Mouse (Mus musculus): ENCODE data around the gene Atp9a. TPM values are rescaled to one million over a fixed set of nuclear protein-coding genes. Genes with fewer than 3 reads are reported as not detected.

Gene Atp9a
- polyA plus RNA-seq, 1 experiment, result 41.6 TPM

GRCm38 (mm10) chr2:168719742-168720141 lies 22.5 kb downstream of the Atp9a start:
- Histone ChIP-seq H3K4me3 (no peak overlapping the region), H3K79me2 (ENCODE audit: control insufficient read depth, insufficient read depth) (no peaks in the 10 kb centered on the region), H3ac (ENCODE audit: control insufficient read depth, insufficient read length) (no peak overlapping the region), H3K36me3 (ENCODE audit: control insufficient read depth, insufficient read depth) (no peaks in the 10 kb centered on the region), H3K27me3 (ENCODE audit: control insufficient read depth, insufficient read depth, insufficient read length) (peaks cover 4% of the 10 kb centered on the region), H3K4me2 (ENCODE audit: low read depth) (no peak overlapping the region)
- TF ChIP-seq POLR2A (IDR thresholded peaks at IDR 0.05; ENCODE audit: insufficient read length, low read depth), result no peak
- TF ChIP-seq POLR2AphosphoS2 (IDR thresholded peaks at IDR 0.05; ENCODE audit: insufficient read length, low read depth), result no peak
- no peak for TF ChIP-seq REST (IDR thresholded peaks at IDR 0.05; ENCODE audit: insufficient read depth, insufficient read length)
- no peak for TF ChIP-seq MYOD1 (IDR thresholded peaks at IDR 0.05; ENCODE audit: control insufficient read depth in 1 of 3, insufficient read length in 2 of 3, low read depth in 2 of 3)
- TF ChIP-seq USF1 (IDR thresholded peaks at IDR 0.05; ENCODE audit: low read depth), result no peak
- no peak for TF ChIP-seq MAX (IDR thresholded peaks at IDR 0.05; ENCODE audit: low read depth)
- TF ChIP-seq TCF3 (IDR thresholded peaks at IDR 0.05; ENCODE audit: insufficient read length, low read depth), result no peak
- TF ChIP-seq SRF (IDR thresholded peaks at IDR 0.05; ENCODE audit: control insufficient read depth, insufficient read length, low read depth), result no peak
- no peak for TF ChIP-seq CEBPB (IDR thresholded peaks at IDR 0.05; ENCODE audit: insufficient read depth, poor library complexity, severe bottlenecking)
- no peak for TF ChIP-seq TCF12 (IDR thresholded peaks at IDR 0.05; ENCODE audit: insufficient read depth, poor library complexity, severe bottlenecking)
- TF ChIP-seq MYOG (IDR thresholded peaks at IDR 0.05; ENCODE audit: control insufficient read depth in 1 of 3, insufficient read depth in 1 of 3, insufficient read length in 2 of 3, low read depth in 2 of 3), result no peak
- no peak for TF ChIP-seq E2F4 (IDR thresholded peaks at IDR 0.05; ENCODE audit: insufficient read depth)

DNA sequence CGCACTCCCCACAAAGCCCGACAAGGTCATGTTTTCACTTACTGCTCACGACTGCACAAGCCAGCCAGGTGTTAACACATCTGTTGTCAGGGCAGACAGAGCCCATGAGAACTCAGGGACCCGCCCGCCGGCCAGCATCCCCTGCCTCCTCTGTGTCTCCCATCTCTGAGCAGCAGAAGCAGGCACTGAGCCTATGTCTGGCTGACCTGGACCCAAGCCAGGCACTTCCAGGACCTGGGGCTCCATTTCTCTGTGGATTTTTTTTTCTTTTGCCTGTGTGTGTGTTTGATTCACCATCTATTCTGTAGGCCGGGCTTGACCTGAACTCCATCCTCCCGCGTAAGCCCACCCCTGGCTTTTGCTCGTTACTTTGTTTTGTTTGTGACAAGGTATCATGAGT lies 23.5 kb downstream of the Atp9a start:
- H3ac ChIP-seq (ENCODE audit: control insufficient read depth, insufficient read length), result no peak overlapping the region
- no peak for TF ChIP-seq CEBPB (IDR thresholded peaks at IDR 0.05; ENCODE audit: insufficient read depth, poor library complexity, severe bottlenecking)
- no peak for TF ChIP-seq POLR2AphosphoS2 (IDR thresholded peaks at IDR 0.05; ENCODE audit: insufficient read length, low read depth)
- no peak for TF ChIP-seq SRF (IDR thresholded peaks at IDR 0.05; ENCODE audit: control insufficient read depth, insufficient read length, low read depth)
- no peak for TF ChIP-seq MAX (IDR thresholded peaks at IDR 0.05; ENCODE audit: low read depth)
- no peak for TF ChIP-seq MYOD1 (IDR thresholded peaks at IDR 0.05; ENCODE audit: control insufficient read depth in 1 of 3, insufficient read length in 2 of 3, low read depth in 2 of 3)
- no peak for TF ChIP-seq TCF3 (IDR thresholded peaks at IDR 0.05; ENCODE audit: insufficient read length, low read depth)
- H3K27me3 ChIP-seq (ENCODE audit: control insufficient read depth, insufficient read depth, insufficient read length), result peaks cover 4% of the 10 kb centered on the region
- no peak overlapping the region for H3K4me3 ChIP-seq
- no peaks in the 10 kb centered on the region for H3K79me2 ChIP-seq (ENCODE audit: control insufficient read depth, insufficient read depth)
- H3K4me2 ChIP-seq (ENCODE audit: low read depth), result no peak overlapping the region
- H3K36me3 ChIP-seq (ENCODE audit: control insufficient read depth, insufficient read depth), result no peaks in the 10 kb centered on the region

- TF ChIP-seq TCF12 (IDR thresholded peaks at IDR 0.05; ENCODE audit: insufficient read depth, poor library complexity, severe bottlenecking) (no peak), POLR2A (IDR thresholded peaks at IDR 0.05; ENCODE audit: insufficient read length, low read depth) (no peak), REST (IDR thresholded peaks at IDR 0.05; ENCODE audit: insufficient read depth, insufficient read length) (no peak), USF1 (IDR thresholded peaks at IDR 0.05; ENCODE audit: low read depth) (no peak), MYOG (IDR thresholded peaks at IDR 0.05; ENCODE audit: control insufficient read depth in 1 of 3, insufficient read depth in 1 of 3, insufficient read length in 2 of 3, low read depth in 2 of 3) (no peak), TCF3 (IDR thresholded peaks at IDR 0.05; ENCODE audit: insufficient read length, low read depth) (no peak), MYOD1 (IDR thresholded peaks at IDR 0.05; ENCODE audit: control insufficient read depth in 1 of 3, insufficient read length in 2 of 3, low read depth in 2 of 3) (no peak), POLR2AphosphoS2 (IDR thresholded peaks at IDR 0.05; ENCODE audit: insufficient read length, low read depth) (no peak), CEBPB (IDR thresholded peaks at IDR 0.05; ENCODE audit: insufficient read depth, poor library complexity, severe bottlenecking) (no peak), E2F4 (IDR thresholded peaks at IDR 0.05; ENCODE audit: insufficient read depth) (no peak), MAX (IDR thresholded peaks at IDR 0.05; ENCODE audit: low read depth) (no peak)
- no peak overlapping the region for H3K4me3 ChIP-seq
Measured at GRCm38 (mm10) chr2:168718267-168718666, 23.9 kb downstream of the Atp9a start.

DNA sequence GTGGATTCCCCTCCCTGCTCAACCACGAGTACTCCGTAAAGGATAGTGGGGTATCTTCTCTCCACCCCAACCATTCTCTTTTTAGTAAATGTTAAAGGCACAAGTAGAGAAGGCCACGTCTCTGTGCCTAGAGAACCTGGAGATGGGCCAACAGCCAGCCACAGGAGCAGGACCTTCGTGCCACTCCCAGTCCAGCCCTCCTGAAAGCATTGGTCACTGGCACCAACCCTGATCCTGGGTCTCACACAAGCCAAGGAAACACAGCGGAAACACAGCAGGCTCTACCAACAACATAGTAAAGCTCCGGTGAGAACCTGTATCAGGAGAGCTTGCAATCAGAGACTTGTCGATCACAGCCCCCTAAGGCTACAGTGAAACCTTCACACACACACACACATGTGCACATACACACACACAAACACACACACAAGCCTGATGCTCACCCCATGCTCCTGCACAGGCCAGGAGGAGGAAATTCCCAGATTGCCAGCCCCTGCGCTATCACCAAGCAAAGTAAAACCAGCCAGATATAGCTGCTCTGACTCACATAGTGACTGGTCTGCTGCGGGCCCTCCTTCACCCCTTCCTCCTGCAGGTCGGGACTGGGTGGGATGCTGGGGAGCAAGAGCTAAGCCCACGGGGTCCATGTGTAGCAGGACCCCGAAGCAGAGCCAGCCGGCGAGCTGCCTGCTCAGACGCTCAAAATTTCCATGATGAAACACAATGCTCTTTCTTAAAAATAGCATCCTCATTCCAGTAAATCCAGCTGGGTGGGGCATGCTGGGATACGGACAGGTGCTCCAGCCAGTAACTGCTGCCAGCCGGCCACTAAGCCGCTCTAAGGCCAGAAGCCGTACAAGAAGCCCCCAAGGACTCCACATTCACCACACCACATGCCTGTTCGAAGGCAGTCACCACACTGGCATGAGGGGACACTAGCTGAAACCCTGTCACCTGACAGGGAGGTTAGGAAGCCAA lies 29.7 kb downstream of the Atp9a start:
- H3K36me3 ChIP-seq (ENCODE audit: control insufficient read depth, insufficient read depth), result no peaks in the 10 kb centered on the region
- H3K79me2 ChIP-seq (ENCODE audit: control insufficient read depth, insufficient read depth), result no peaks in the 10 kb centered on the region
- TF ChIP-seq TCF3 (IDR thresholded peaks at IDR 0.05; ENCODE audit: insufficient read length, low read depth) (no peak), POLR2AphosphoS2 (IDR thresholded peaks at IDR 0.05; ENCODE audit: insufficient read length, low read depth) (no peak), REST (IDR thresholded peaks at IDR 0.05; ENCODE audit: insufficient read depth, insufficient read length) (no peak), MYOD1 (IDR thresholded peaks at IDR 0.05; ENCODE audit: control insufficient read depth in 1 of 3, insufficient read length in 2 of 3, low read depth in 2 of 3) (peak in 1 of 3 experiments; percentile 72), TCF12 (IDR thresholded peaks at IDR 0.05; ENCODE audit: insufficient read depth, poor library complexity, severe bottlenecking) (no peak), MYOG (IDR thresholded peaks at IDR 0.05; ENCODE audit: control insufficient read depth in 1 of 3, insufficient read depth in 1 of 3, insufficient read length in 2 of 3, low read depth in 2 of 3) (peak in 2 of 3 experiments; percentile 35 to 57)
- H3K27me3 ChIP-seq (ENCODE audit: control insufficient read depth, insufficient read depth, insufficient read length), result peaks cover 4% of the 10 kb centered on the region
- no peak overlapping the region for H3ac ChIP-seq (ENCODE audit: control insufficient read depth, insufficient read length)
- H3K4me2 ChIP-seq (ENCODE audit: low read depth), result peak overlapping the region; percentile 53
- no peak overlapping the region for H3K4me3 ChIP-seq

More at GRCm38 (mm10) chr2:168718267-168718666, 23.9 kb downstream of the Atp9a start:
- Histone ChIP-seq H3ac (ENCODE audit: control insufficient read depth, insufficient read length) (no peak overlapping the region), H3K36me3 (ENCODE audit: control insufficient read depth, insufficient read depth) (no peaks in the 10 kb centered on the region), H3K79me2 (ENCODE audit: control insufficient read depth, insufficient read depth) (no peaks in the 10 kb centered on the region), H3K27me3 (ENCODE audit: control insufficient read depth, insufficient read depth, insufficient read length) (peaks cover 4% of the 10 kb centered on the region), H3K4me2 (ENCODE audit: low read depth) (no peak overlapping the region)

All from myocyte (in vitro differentiated cells).